Mouse (Mus musculus): ENCODE data around the gene Ecm1. TPM values are rescaled to one million over a fixed set of nuclear protein-coding genes. Genes with fewer than 3 reads are reported as not detected.
"Not testable (repeated sequence)": the region's sequence is repeated elsewhere in the genome, so short reads cannot be mapped to it uniquely, and the experiment has no call there.

The Ecm1 gene
- polyA plus RNA-seq, 1 experiment, result 219 TPM

DNA sequence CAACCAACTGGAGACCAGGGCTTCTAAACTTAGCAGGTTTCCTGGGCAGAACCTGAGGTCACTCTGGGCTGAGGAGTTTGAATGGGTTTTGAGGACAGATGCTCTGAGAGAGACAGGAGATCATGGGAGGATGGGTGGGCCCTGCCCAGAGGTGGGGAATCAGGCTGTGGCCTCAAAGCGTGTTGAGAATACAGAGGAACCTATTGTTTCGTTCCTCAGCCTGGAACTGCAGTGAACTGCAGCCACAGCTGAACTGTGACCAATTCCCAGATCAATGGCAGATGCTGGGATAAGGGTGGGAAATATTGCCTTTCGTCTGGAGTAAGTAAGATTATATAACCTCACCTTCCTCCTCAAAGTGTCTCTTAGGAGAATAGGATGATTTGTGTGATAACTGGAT, 43.6 kb downstream of the Ecm1 start:
- no peaks in the 10 kb centered on the region for H3K79me2 ChIP-seq (ENCODE audit: control insufficient read depth, insufficient read depth)
- H3K4me2 ChIP-seq (ENCODE audit: low read depth), result peak overlapping the region; percentile 70
- H3ac ChIP-seq (ENCODE audit: control insufficient read depth, insufficient read length), result no peak overlapping the region
- H3K4me3 ChIP-seq, result no peak overlapping the region
- H3K27me3 ChIP-seq (ENCODE audit: control insufficient read depth, insufficient read depth, insufficient read length), result no peaks in the 10 kb centered on the region
- no peaks in the 10 kb centered on the region for H3K36me3 ChIP-seq (ENCODE audit: control insufficient read depth, insufficient read depth)
- TF ChIP-seq MYOG (IDR thresholded peaks at IDR 0.05; ENCODE audit: control insufficient read depth in 1 of 3, insufficient read depth in 1 of 3, insufficient read length in 2 of 3, low read depth in 2 of 3) (no peak), SRF (IDR thresholded peaks at IDR 0.05; ENCODE audit: control insufficient read depth, insufficient read length, low read depth) (no peak), TCF12 (IDR thresholded peaks at IDR 0.05; ENCODE audit: insufficient read depth, poor library complexity, severe bottlenecking) (no peak), REST (IDR thresholded peaks at IDR 0.05; ENCODE audit: insufficient read depth, insufficient read length) (no peak), MAX (IDR thresholded peaks at IDR 0.05; ENCODE audit: low read depth) (no peak), POLR2AphosphoS2 (IDR thresholded peaks at IDR 0.05; ENCODE audit: insufficient read length, low read depth) (no peak), POLR2A (IDR thresholded peaks at IDR 0.05; ENCODE audit: insufficient read length, low read depth) (no peak), TCF3 (IDR thresholded peaks at IDR 0.05; ENCODE audit: insufficient read length, low read depth) (no peak), USF1 (IDR thresholded peaks at IDR 0.05; ENCODE audit: low read depth) (no peak), MYOD1 (IDR thresholded peaks at IDR 0.05; ENCODE audit: control insufficient read depth in 1 of 3, insufficient read length in 2 of 3, low read depth in 2 of 3) (no peak), CEBPB (IDR thresholded peaks at IDR 0.05; ENCODE audit: insufficient read depth, poor library complexity, severe bottlenecking) (no peak), E2F4 (IDR thresholded peaks at IDR 0.05; ENCODE audit: insufficient read depth) (no peak)

DNA sequence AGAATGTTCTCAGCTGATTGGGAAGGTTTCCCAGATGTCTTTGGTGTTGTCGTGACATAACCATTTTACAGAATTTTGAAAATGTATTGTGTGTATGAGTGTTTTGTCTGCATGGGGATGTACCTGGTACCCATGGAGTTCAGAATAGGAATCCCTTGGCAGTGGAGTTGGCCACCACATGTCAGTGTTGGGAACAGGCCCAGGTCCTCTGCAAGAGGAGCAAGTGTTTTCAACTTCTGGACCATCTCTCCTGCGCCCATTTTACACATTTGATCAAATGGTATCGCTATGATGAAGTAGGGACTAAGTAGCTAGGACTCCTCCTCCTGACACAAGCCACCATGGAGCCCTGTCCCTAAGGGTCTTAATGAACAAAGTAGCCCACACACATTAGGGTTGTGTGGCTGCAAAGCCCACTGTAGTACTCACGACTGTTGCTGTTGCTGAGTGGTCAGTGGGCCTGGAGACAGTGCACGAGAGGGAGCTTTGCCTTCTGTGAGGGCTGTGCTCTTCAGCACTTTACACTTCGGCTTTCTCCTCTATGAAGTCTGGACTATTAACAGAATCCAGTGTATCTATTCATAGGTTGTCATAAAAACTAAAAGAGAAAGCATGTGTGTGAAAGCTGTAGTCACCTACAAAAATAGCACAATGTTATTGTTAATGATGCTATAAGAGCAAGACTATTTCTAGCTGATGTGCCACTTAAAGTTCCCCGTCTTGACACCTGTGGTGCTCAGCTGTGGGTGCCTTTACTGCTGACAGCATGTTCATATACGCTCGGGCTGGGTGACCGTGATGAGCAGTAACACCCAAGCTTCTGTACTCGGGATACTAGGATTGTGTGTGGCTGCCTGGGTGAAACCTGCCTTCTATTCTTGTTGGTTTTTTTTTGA, 44.3 kb downstream of the Ecm1 start:
- Histone ChIP-seq H3ac (ENCODE audit: control insufficient read depth, insufficient read length) (no peak overlapping the region), H3K4me2 (ENCODE audit: low read depth) (peak overlapping the region; percentile 70)
- TF ChIP-seq MYOD1 (IDR thresholded peaks at IDR 0.05; ENCODE audit: control insufficient read depth in 1 of 3, insufficient read length in 2 of 3, low read depth in 2 of 3) (peak; percentile 49 to 95 (median 65)), TCF12 (IDR thresholded peaks at IDR 0.05; ENCODE audit: insufficient read depth, poor library complexity, severe bottlenecking) (peak; percentile 71), MYOG (IDR thresholded peaks at IDR 0.05; ENCODE audit: control insufficient read depth in 1 of 3, insufficient read depth in 1 of 3, insufficient read length in 2 of 3, low read depth in 2 of 3) (peak; percentile 32 to 84 (median 79)), REST (IDR thresholded peaks at IDR 0.05; ENCODE audit: insufficient read depth, insufficient read length) (no peak), TCF3 (IDR thresholded peaks at IDR 0.05; ENCODE audit: insufficient read length, low read depth) (peak; percentile 30), CEBPB (IDR thresholded peaks at IDR 0.05; ENCODE audit: insufficient read depth, poor library complexity, severe bottlenecking) (no peak)

DNA sequence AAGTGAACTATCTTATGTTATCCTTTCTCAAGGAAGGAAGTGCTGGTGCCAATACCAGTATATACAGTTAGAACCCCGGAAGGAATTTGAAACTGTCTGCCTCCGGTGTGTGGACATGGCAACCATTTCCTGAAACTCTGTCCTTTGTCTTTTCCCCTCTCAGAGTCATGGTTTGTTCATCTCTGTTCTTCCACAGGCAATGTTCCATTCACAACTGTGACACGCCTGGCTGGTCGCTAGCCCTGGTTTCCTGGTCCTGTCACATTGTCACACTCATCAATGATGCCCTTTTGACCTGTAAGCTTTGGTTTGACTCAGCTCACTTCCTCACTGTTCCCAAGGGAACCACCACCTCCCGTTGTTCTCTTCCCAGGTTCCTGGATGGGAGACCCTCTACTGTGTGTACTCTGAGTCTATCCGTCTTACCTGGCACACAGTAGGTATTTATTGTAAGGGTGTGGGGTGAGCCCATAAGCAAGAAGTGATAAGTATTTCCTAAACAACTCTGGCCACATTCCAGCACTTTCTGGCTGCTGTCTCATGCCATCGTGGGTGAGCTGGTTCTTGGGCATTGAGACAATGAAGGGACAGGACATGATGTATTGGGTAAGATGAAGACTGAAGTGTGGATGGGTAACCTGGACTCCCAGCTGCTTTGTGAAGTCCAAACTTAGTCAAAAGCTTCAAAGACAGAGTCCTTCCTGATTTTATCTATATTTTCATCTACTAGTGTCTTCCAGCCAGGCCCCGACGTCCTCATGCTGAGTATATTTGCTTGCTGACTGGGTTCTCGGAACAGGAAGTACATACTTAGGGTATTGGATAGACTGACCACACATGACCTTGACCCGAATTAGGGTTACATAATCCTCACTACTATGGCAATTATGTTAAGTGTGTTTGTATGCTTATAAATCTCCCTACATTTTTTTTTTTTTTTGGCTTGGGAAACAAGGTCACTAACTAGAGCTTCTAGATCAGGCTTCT, 45.3 kb downstream of the Ecm1 start:
- peak overlapping the region; percentile 70 for H3K4me2 ChIP-seq (ENCODE audit: low read depth)
- H3K79me2 ChIP-seq (ENCODE audit: control insufficient read depth, insufficient read depth), result no peaks in the 10 kb centered on the region
- no peak overlapping the region for H3ac ChIP-seq (ENCODE audit: control insufficient read depth, insufficient read length)
- no peak overlapping the region for H3K4me3 ChIP-seq
- TF ChIP-seq CEBPB (IDR thresholded peaks at IDR 0.05; ENCODE audit: insufficient read depth, poor library complexity, severe bottlenecking), result no peak
- TF ChIP-seq USF1 (IDR thresholded peaks at IDR 0.05; ENCODE audit: low read depth), result no peak
- no peak for TF ChIP-seq SRF (IDR thresholded peaks at IDR 0.05; ENCODE audit: control insufficient read depth, insufficient read length, low read depth)
- no peak for TF ChIP-seq POLR2AphosphoS2 (IDR thresholded peaks at IDR 0.05; ENCODE audit: insufficient read length, low read depth)
- TF ChIP-seq MYOG (IDR thresholded peaks at IDR 0.05; ENCODE audit: control insufficient read depth in 1 of 3, insufficient read depth in 1 of 3, insufficient read length in 2 of 3, low read depth in 2 of 3), result no peak
- no peak for TF ChIP-seq TCF12 (IDR thresholded peaks at IDR 0.05; ENCODE audit: insufficient read depth, poor library complexity, severe bottlenecking)
- TF ChIP-seq POLR2A (IDR thresholded peaks at IDR 0.05; ENCODE audit: insufficient read length, low read depth), result no peak
- no peaks in the 10 kb centered on the region for H3K27me3 ChIP-seq (ENCODE audit: control insufficient read depth, insufficient read depth, insufficient read length)
- H3K36me3 ChIP-seq (ENCODE audit: control insufficient read depth, insufficient read depth), result no peaks in the 10 kb centered on the region

More for the DNA sequence above, 44.3 kb downstream of the Ecm1 start:
- H3K4me3 ChIP-seq, result no peak overlapping the region
- no peaks in the 10 kb centered on the region for H3K79me2 ChIP-seq (ENCODE audit: control insufficient read depth, insufficient read depth)
- H3K36me3 ChIP-seq (ENCODE audit: control insufficient read depth, insufficient read depth), result no peaks in the 10 kb centered on the region
- H3K27me3 ChIP-seq (ENCODE audit: control insufficient read depth, insufficient read depth, insufficient read length), result no peaks in the 10 kb centered on the region

DNA sequence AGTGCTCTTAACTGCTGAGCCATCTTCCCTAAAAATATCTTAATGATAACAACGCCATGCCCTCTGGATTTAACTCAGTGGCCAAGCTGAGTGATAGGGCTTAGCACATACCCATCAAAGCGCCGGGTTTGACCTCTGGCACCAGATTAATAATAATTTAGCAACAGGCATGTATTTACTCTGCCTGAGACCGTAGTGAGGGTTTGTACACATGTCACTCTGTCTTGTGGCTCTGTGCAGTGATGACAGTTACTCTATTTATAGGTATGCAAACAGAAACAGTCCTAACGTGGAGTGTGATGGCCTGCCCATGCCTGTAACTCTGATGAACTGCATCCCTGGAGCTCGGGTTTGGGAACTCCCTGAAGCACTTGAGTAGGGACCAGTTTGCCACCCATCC, 46.7 kb downstream of the Ecm1 start:
- Histone ChIP-seq H3ac (ENCODE audit: control insufficient read depth, insufficient read length) (no peak overlapping the region), H3K4me3 (no peak overlapping the region), H3K36me3 (ENCODE audit: control insufficient read depth, insufficient read depth) (no peaks in the 10 kb centered on the region), H3K79me2 (ENCODE audit: control insufficient read depth, insufficient read depth) (no peaks in the 10 kb centered on the region), H3K4me2 (ENCODE audit: low read depth) (no peak overlapping the region), H3K27me3 (ENCODE audit: control insufficient read depth, insufficient read depth, insufficient read length) (no peaks in the 10 kb centered on the region)
- TF ChIP-seq E2F4 (IDR thresholded peaks at IDR 0.05; ENCODE audit: insufficient read depth) (no peak), POLR2A (IDR thresholded peaks at IDR 0.05; ENCODE audit: insufficient read length, low read depth) (no peak), USF1 (IDR thresholded peaks at IDR 0.05; ENCODE audit: low read depth) (no peak), CEBPB (IDR thresholded peaks at IDR 0.05; ENCODE audit: insufficient read depth, poor library complexity, severe bottlenecking) (peak; percentile 20; the same call in 1 of the 2 replicates), MYOD1 (IDR thresholded peaks at IDR 0.05; ENCODE audit: control insufficient read depth in 1 of 3, insufficient read length in 2 of 3, low read depth in 2 of 3) (peak in 1 of 3 experiments; percentile 23)

DNA sequence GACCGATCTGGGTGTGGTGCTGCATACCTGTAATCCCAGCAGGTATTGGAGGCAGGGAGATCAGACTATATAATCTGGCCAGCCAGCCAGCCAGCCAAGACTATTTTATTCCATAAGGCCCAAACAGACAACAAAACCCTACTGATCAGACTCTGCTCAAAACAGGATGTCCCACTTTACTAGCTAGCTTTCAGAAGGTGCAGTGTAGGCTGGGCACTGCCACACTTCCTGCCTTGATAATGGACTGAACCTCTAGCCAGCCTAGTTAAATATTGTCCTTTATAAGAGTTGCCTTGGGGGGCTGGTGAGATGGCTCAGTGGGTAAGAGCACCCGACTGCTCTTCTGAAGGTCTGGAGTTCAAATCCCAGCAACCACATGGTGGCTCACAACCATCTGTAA, 48.8 kb downstream of the Ecm1 start:
- not testable (repeated sequence) for H3K4me3 ChIP-seq; H3K4me2 ChIP-seq (ENCODE audit: low read depth)

More for the DNA sequence above, 48.8 kb downstream of the Ecm1 start:
- H3K27me3 ChIP-seq (ENCODE audit: control insufficient read depth, insufficient read depth, insufficient read length); H3K36me3 ChIP-seq (ENCODE audit: control insufficient read depth, insufficient read depth); H3K79me2 ChIP-seq (ENCODE audit: control insufficient read depth, insufficient read depth); H3ac ChIP-seq (ENCODE audit: control insufficient read depth, insufficient read length): not testable (repeated sequence)
